Mouse (Mus musculus) heart, adult 2 months (tissue): ENCODE results near the gene Glis3. TPM values are rescaled to one million over a fixed set of nuclear protein-coding genes. Genes with fewer than 3 reads are reported as not detected.

ENCODE experiments used
- DNase-seq, 2 experiments: peaks; one replicate each; pipeline ENCODE4 v3.0.0; 2021
- H3K27ac ChIP-seq: fragments of 200-600 bp; 2 replicates; pipeline ENCODE4 v1.8.1; 2022
- H3K27me3 ChIP-seq: fragments of 200-500 bp; 2 replicates; pipeline ENCODE4 v1.6.1; 2012; ENCODE audit warnings: mild to moderate bottlenecking, low read length, inconsistent platforms, mixed read lengths; ENCODE audit not compliant: control insufficient read depth, insufficient read depth
- H3K36me3 ChIP-seq: fragments of 200-500 bp; 2 replicates; pipeline ENCODE4 v1.6.1; 2012; ENCODE audit warnings: low read length, inconsistent platforms; ENCODE audit not compliant: control insufficient read depth, insufficient read depth
- H3K4me1 ChIP-seq: fragments of 200-500 bp; 2 replicates; pipeline ENCODE4 v1.6.1; 2011; ENCODE audit warnings: low read length; ENCODE audit not compliant: control insufficient read depth, insufficient read depth
- H3K4me3 ChIP-seq: fragments of 200-600 bp; 2 replicates; pipeline ENCODE4 v1.8.1; 2022
- H3K79me2 ChIP-seq: fragments of 200-500 bp; replicated peaks from 2 replicates; pipeline ENCODE4 v1.6.1; 2012; ENCODE audit warnings: mild to moderate bottlenecking, inconsistent platforms, low read length, moderate library complexity, mixed read lengths; ENCODE audit not compliant: control insufficient read depth, insufficient read depth
- H3K9ac ChIP-seq: fragments of 200-500 bp; 2 replicates; pipeline ENCODE4 v1.6.1; 2012; ENCODE audit warnings: low read depth, mild to moderate bottlenecking, control low read depth, inconsistent platforms, low read length, mixed read lengths
- CTCF ChIP-seq: fragments of 200-600 bp; IDR thresholded peaks from 2 replicates; pipeline ENCODE4 v1.8.1; 2022; ENCODE audit warnings: antibody characterized with exemption, mild to moderate bottlenecking, moderate library complexity
- EP300 ChIP-seq: fragments of 200-500 bp; IDR thresholded peaks from 2 replicates; pipeline ENCODE4 v1.6.1; 2011; ENCODE audit warnings: low read depth, low read length, control low read depth; ENCODE audit not compliant: insufficient read depth
- POLR2A ChIP-seq: fragments of 200-500 bp; IDR thresholded peaks from 2 replicates; pipeline ENCODE4 v1.6.1; 2011; ENCODE audit warnings: mild to moderate bottlenecking, low read depth, low read length, control low read depth; ENCODE audit not compliant: insufficient read depth
- WGBS: fragments of 180-500 bp; shearing (Covaris S2); methylation state at CpG from one replicate; pipeline ENCODE4 v1.1.7; 2018; 5-methylcytosine and 5-hydroxymethylcytosine counted together
- intact Hi-C: fragments of 180-260 bp; cut with DNase I; formaldehyde crosslinking; loops from one replicate; pipeline ENCODE4 v1.15.1; 2025
- polyA plus RNA-seq: library from polyadenylated mRNA; depleted of rRNA; stranded (reverse); fragments of >200 nt; gene quantifications from 2 replicates; pipeline ENCODE4 v1.2.3, GENCODE M21; 2012
- total RNA-seq, 2 experiments: library from RNA; stranded (reverse); gene quantifications; 2 replicates each; pipeline ENCODE4 v1.2.3; 2021

The Glis3 gene
- total and polyA plus RNA-seq, 3 experiments, result 0.55 to 1.3 (median 1.1) TPM

- no peak overlapping the region for H3K27ac ChIP-seq
- 71% methylated on average over 6 of the region's 6 CpGs for WGBS
- no peak for TF ChIP-seq EP300
- no peak for TF ChIP-seq CTCF
- no peak for TF ChIP-seq POLR2A
Measured at GRCm38 (mm10) chr19:28608277-28608676, 71.6 kb downstream of the Glis3 start.

GRCm38 (mm10) chr19:28600866-28601265 lies 79.0 kb downstream of the Glis3 start:
- Histone ChIP-seq H3K9ac (no peak overlapping the region), H3K27me3 (no peaks in the 10 kb centered on the region), H3K4me3 (no peak overlapping the region), H3K4me1 (no peaks in the 10 kb centered on the region), H3K27ac (no peak overlapping the region), H3K36me3 (no peaks in the 10 kb centered on the region), H3K79me2 (no peaks in the 10 kb centered on the region)
- DNase-seq, result no peak
- intact Hi-C loops, result no loop called here
- TF ChIP-seq POLR2A (no peak), CTCF (no peak), EP300 (no peak)
- WGBS, result 61% methylated on average over 4 of the region's 4 CpGs

More at GRCm38 (mm10) chr19:28608277-28608676, 71.6 kb downstream of the Glis3 start:
- peak in 1 of 2 experiments; percentile 24 for DNase-seq
- no peaks in the 10 kb centered on the region for H3K36me3 ChIP-seq
- no peaks in the 10 kb centered on the region for H3K4me1 ChIP-seq
- no peaks in the 10 kb centered on the region for H3K79me2 ChIP-seq
- H3K9ac ChIP-seq, result no peak overlapping the region
- intact Hi-C loops, result no loop called here
- H3K4me3 ChIP-seq, result no peak overlapping the region
- no peaks in the 10 kb centered on the region for H3K27me3 ChIP-seq

- H3K27me3 ChIP-seq, result no peaks in the 10 kb centered on the region
- no peaks in the 10 kb centered on the region for H3K36me3 ChIP-seq
- DNase-seq, result no peak
- H3K79me2 ChIP-seq, result no peaks in the 10 kb centered on the region
- H3K27ac ChIP-seq, result no peak overlapping the region
- TF ChIP-seq POLR2A (no peak), CTCF (no peak), EP300 (no peak)
- intact Hi-C loops, result no loop called here
- H3K4me3 ChIP-seq, result no peak overlapping the region
- WGBS, result 14% methylated on average over 4 of the region's 4 CpGs
- H3K4me1 ChIP-seq, result no peaks in the 10 kb centered on the region
- H3K9ac ChIP-seq, result no peak overlapping the region
Measured at GRCm38 (mm10) chr19:28594215-28594614, 85.7 kb downstream of the Glis3 start.

GRCm38 (mm10) chr19:28592981-28593380 lies 86.9 kb downstream of the Glis3 start:
- intact Hi-C loops, result no loop called here

GRCm38 (mm10) chr19:28591736-28592477 lies 88.0 kb downstream of the Glis3 start:
- DNase-seq, result no peak
- 75% methylated on average over 7 of the region's 7 CpGs for WGBS
- no peak overlapping the region for H3K27ac ChIP-seq
- H3K27me3 ChIP-seq, result no peaks in the 10 kb centered on the region
- TF ChIP-seq EP300, result no peak
- TF ChIP-seq POLR2A, result no peak
- no peak for TF ChIP-seq CTCF
- H3K36me3 ChIP-seq, result no peaks in the 10 kb centered on the region
- H3K9ac ChIP-seq, result no peak overlapping the region
- H3K4me3 ChIP-seq, result no peak overlapping the region
- H3K79me2 ChIP-seq, result no peaks in the 10 kb centered on the region
- H3K4me1 ChIP-seq, result no peaks in the 10 kb centered on the region
- intact Hi-C loops, result no loop called here

More at GRCm38 (mm10) chr19:28592981-28593380, 86.9 kb downstream of the Glis3 start:
- no peaks in the 10 kb centered on the region for H3K4me1 ChIP-seq
- H3K36me3 ChIP-seq, result no peaks in the 10 kb centered on the region
- 49% methylated on average over 13 of the region's 13 CpGs for WGBS
- no peak overlapping the region for H3K4me3 ChIP-seq
- H3K79me2 ChIP-seq, result no peaks in the 10 kb centered on the region
- H3K9ac ChIP-seq, result no peak overlapping the region
- DNase-seq, result no peak
- H3K27me3 ChIP-seq, result no peaks in the 10 kb centered on the region
- no peak for TF ChIP-seq CTCF
- TF ChIP-seq POLR2A, result no peak
- TF ChIP-seq EP300, result no peak
- no peak overlapping the region for H3K27ac ChIP-seq

GRCm38 (mm10) chr19:28580499-28580898 lies 99.4 kb downstream of the Glis3 start:
- H3K9ac ChIP-seq, result no peak overlapping the region
- no peak for DNase-seq
- H3K27me3 ChIP-seq, result no peaks in the 10 kb centered on the region
- 67% methylated on average over 8 of the region's 8 CpGs for WGBS
- H3K4me1 ChIP-seq, result no peaks in the 10 kb centered on the region
- no peaks in the 10 kb centered on the region for H3K79me2 ChIP-seq
- no peak overlapping the region for H3K27ac ChIP-seq
- intact Hi-C loops, result no loop called here
- TF ChIP-seq CTCF (no peak), EP300 (no peak), POLR2A (no peak)
- no peak overlapping the region for H3K4me3 ChIP-seq
- no peaks in the 10 kb centered on the region for H3K36me3 ChIP-seq
